9 mouse cellular contexts compared by ENCODE assay signal in the genomic region with DNA sequence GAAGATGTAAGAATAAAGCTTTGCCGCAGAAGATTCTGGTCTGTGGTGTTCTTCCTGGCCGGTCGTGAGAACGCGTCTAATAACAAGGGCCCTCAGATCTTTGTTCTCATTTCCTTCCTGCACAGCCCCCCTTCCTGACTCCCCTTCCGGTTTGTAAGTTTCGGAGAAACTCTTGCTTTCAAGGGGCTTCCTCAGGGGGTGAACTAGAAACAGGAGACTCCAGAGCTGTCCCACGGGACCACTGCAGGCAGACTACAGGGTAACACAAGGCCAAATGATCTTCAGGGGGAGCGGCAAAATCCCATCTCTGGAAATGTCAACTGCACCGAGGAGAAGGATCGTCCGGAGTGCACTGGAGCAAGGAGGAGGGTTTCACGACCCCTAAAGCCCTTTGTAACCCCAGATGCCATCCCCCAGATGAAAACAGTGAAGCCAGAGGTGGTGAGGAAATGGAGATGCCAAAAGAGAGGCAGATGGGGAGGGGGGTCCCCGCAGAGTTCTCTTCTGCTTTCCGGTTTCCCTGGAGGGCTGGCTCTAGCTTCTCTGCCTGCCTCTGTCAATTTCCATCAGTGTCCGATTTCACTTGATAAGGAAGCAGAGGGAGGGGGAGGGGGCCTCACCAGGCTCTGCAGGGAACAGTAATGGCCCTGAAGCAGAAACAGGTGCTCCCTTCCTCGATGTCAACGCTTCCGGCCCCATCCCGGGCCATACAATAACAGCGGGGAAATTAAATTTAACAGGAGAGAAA. TPM values are rescaled to one million over a fixed set of nuclear protein-coding genes. Genes with fewer than 3 reads are reported as not detected.
A peak's percentile ranks its signal among the peaks of the same experiment; 100 is the strongest.
DNase-seq lines count a peak whose midpoint lies in the region; ATAC-seq and TF ChIP-seq lines count a peak whose summit lies in the region.
"Had no signal": no experiment of that assay in that cellular context is flagged by ENCODE, and none has a peak within 500 bp of the region (broad histone marks: within the 10 kb centered on the region; RNA-seq: fewer than 3 reads in every experiment).

No protein-coding gene starts in this region.

- H3K36me3 ChIP-seq in heart, embryonic 16.5 days (ENCODE audit: control insufficient read depth, insufficient read depth), result no peaks in the 10 kb centered on the region
- H3K36me3 ChIP-seq in thymus, adult 2 months (ENCODE audit: control insufficient read depth, insufficient read depth, low read length), result no peaks in the 10 kb centered on the region

- peak; percentile 50 to 62 for DNase-seq in cerebellum, postnatal 14 days
- DNase-seq in cerebellum, adult 9-11 months, result no peak
- peak; percentile 54 for DNase-seq in embryo, embryonic 11.5 days (ENCODE audit: low read depth, low spot score)
- peak; percentile 67 for DNase-seq in kidney, postnatal 14 days
- peak; percentile 54 for DNase-seq in thymus, adult 2 months
- no peak for DNase-seq in left cerebral cortex, postnatal 36 days (ENCODE audit: low spot score in 2 of 2)

- ATAC-seq in heart, embryonic 16.5 days (replicated peaks; ENCODE audit: extremely low read depth, insufficient read depth, low FRiP score), result no peak; the same call in 1 of the 2 replicates
- ATAC-seq in megakaryocyte-erythroid progenitor cell, adult 5-6 weeks (replicated peaks; ENCODE audit: low FRiP score, low TSS enrichment, poor library complexity, severe bottlenecking), result peak; percentile 26; the same call in 1 of the 2 replicates

- TF ChIP-seq CTCF in thymus, adult 2 months (IDR thresholded peaks at IDR 0.05; ENCODE audit: borderline replicate concordance, control insufficient read depth, extremely low read depth, insufficient read depth, low read length, poor library complexity), result no peak

- H3K4me3 ChIP-seq in heart, embryonic 16.5 days (ENCODE audit: low read length), result peak overlapping the region; percentile 25
- peak overlapping the region; percentile 57 for H3K4me3 ChIP-seq in thymus, adult 2 months (ENCODE audit: control insufficient read depth, insufficient read depth, low read length)

- H3K9me3 ChIP-seq in heart, embryonic 16.5 days (replicated peaks; ENCODE audit: control insufficient read depth, low read length), result 0 out of 2 replicates have a peak, but pooled peaks cover 3% of the 10 kb centered on the region

- WGBS in heart, embryonic 16.5 days, result 63% methylated on average over 21 of the region's 21 CpGs
- WGBS in thymus, adult 2 months, result 58% methylated on average over 21 of the region's 21 CpGs

- peak overlapping the region; percentile 20 for H3K4me2 ChIP-seq in heart, embryonic 16.5 days (ENCODE audit: low read depth, low read length)

- no peak overlapping the region for H3K9ac ChIP-seq in heart, embryonic 16.5 days (ENCODE audit: low read length)

- peak overlapping the region; percentile 49 for H3K27ac ChIP-seq in heart, embryonic 16.5 days (ENCODE audit: low read length)
- peak overlapping the region; percentile 95 for H3K27ac ChIP-seq in thymus, adult 2 months (ENCODE audit: control insufficient read depth, insufficient read depth, low read length)

- H3K4me1 ChIP-seq in heart, embryonic 16.5 days (ENCODE audit: control insufficient read depth, insufficient read depth, low read length), result no peaks in the 10 kb centered on the region
- peaks cover 6% of the 10 kb centered on the region; the same call in 1 of the 2 replicates for H3K4me1 ChIP-seq in thymus, adult 2 months (replicated peaks; ENCODE audit: control insufficient read depth, insufficient read depth, low read length)

- intact Hi-C loops in left cerebral cortex, postnatal 36 days (cut with DNase I), result no loop called here

- no peak for TF ChIP-seq POLR2A in thymus, adult 2 months (IDR thresholded peaks at IDR 0.05; ENCODE audit: control insufficient read depth, extremely low read depth, insufficient read depth, low read length, poor library complexity)

- no peaks in the 10 kb centered on the region for H3K27me3 ChIP-seq in heart, embryonic 16.5 days (ENCODE audit: control insufficient read depth, insufficient read depth, low read length)
- no peaks in the 10 kb centered on the region for H3K27me3 ChIP-seq in thymus, adult 2 months (ENCODE audit: control insufficient read depth, insufficient read depth, low read length)

RNA-seq across cellular contexts. Expression of gene Bex6, which starts 20.8 kb away (rescaled TPM):
- 0.47 and 1.1 TPM in 2 replicates for polyA plus RNA-seq in heart, embryonic 16.5 days (2015; fragmentation: Nextera tagmentation; extraction: Ambion mirVana)
- 0.81 TPM in 1 of 2 replicates, not detected in the other for total RNA-seq in megakaryocyte-erythroid progenitor cell, adult 5-6 weeks (2014; fragmentation: Nextera tagmentation)
- total RNA-seq in megakaryocyte-erythroid progenitor cell, adult 5-6 weeks (2017), result 3.6 TPM in 1 of 2 replicates, not detected in the other
- 0.65 and 0.79 TPM in 2 replicates for polyA plus RNA-seq in thymus, adult 2 months (2012; rRNA removed)
- total RNA-seq in left cerebral cortex, postnatal 36 days (2021), result not detected
- polyA plus RNA-seq: large intestine, adult 2 months had no signal

RNA-seq across cellular contexts. Expression of gene Nrros, which starts 35.0 kb away (rescaled TPM):
- polyA plus RNA-seq in heart, embryonic 16.5 days (2015; fragmentation: Nextera tagmentation; extraction: Ambion mirVana), result 18.1 and 20.5 TPM in 2 replicates
- 40.4 and 53.3 TPM in 2 replicates for total RNA-seq in megakaryocyte-erythroid progenitor cell, adult 5-6 weeks (2014; fragmentation: Nextera tagmentation)
- 33.4 and 40.3 TPM in 2 replicates for total RNA-seq in megakaryocyte-erythroid progenitor cell, adult 5-6 weeks (2017)
- polyA plus RNA-seq in thymus, adult 2 months (2012; rRNA removed), result 148 and 157 TPM in 2 replicates
- 1 to 10 TPM; 7.5 to 9.2 TPM for total RNA-seq in left cerebral cortex, postnatal 36 days (2021)

RNA-seq across cellular contexts. Expression of gene Fbxo45, which starts 46.5 kb away (rescaled TPM):
- 3.7 and 5.1 TPM in 2 replicates for polyA plus RNA-seq in heart, embryonic 16.5 days (2015; fragmentation: Nextera tagmentation; extraction: Ambion mirVana)
- 17.3 and 20.0 TPM in 2 replicates for total RNA-seq in megakaryocyte-erythroid progenitor cell, adult 5-6 weeks (2014; fragmentation: Nextera tagmentation)
- 19.4 and 26.9 TPM in 2 replicates for total RNA-seq in megakaryocyte-erythroid progenitor cell, adult 5-6 weeks (2017)
- 6.5 and 7.7 TPM in 2 replicates for polyA plus RNA-seq in thymus, adult 2 months (2012; rRNA removed)
- total RNA-seq in left cerebral cortex, postnatal 36 days (2021), result 10 to 100 TPM; 48.7 to 49.2 TPM

RNA-seq across cellular contexts. Expression of gene Wdr53, which starts 46.6 kb away (rescaled TPM):
- 11.6 and 11.9 TPM in 2 replicates for polyA plus RNA-seq in heart, embryonic 16.5 days (2015; fragmentation: Nextera tagmentation; extraction: Ambion mirVana)
- total RNA-seq in megakaryocyte-erythroid progenitor cell, adult 5-6 weeks (2014; fragmentation: Nextera tagmentation), result 11.8 and 17.1 TPM in 2 replicates
- total RNA-seq in megakaryocyte-erythroid progenitor cell, adult 5-6 weeks (2017), result 15.9 and 21.6 TPM in 2 replicates
- 5.3 and 5.4 TPM in 2 replicates for polyA plus RNA-seq in thymus, adult 2 months (2012; rRNA removed)
- 10 to 100 TPM; 12.2 to 14.4 TPM for total RNA-seq in left cerebral cortex, postnatal 36 days (2021)

Comparison
In these comparisons a context has a peak if more than half of its experiments do, and no peak if none do; other contexts are left out.
1. DNase-seq: peak in cerebellum, postnatal 14 days (2 of 2), embryo, embryonic 11.5 days (single experiment), kidney, postnatal 14 days (single experiment) and thymus, adult 2 months (single experiment); none in cerebellum, adult 9-11 months (single experiment) and left cerebral cortex, postnatal 36 days (0 of 2).